ENCODE assay signal across 13 mouse cellular contexts in genomic region chr4:124792114-124792513, GRCm38 (mm10).
"Had no signal": no experiment of that assay in that cellular context is flagged by ENCODE, and none has a peak within 500 bp of the region (broad histone marks: within the 10 kb centered on the region; RNA-seq: fewer than 3 reads in every experiment).

No protein-coding gene starts in this region.

- H3K4me3 ChIP-seq: layer of hippocampus, adult 2 months; limb, embryonic 15.5 days; liver, embryonic 12.5 days; megakaryocyte, embryonic 14.5 days; midbrain, embryonic 15.5 days; neural tube, embryonic 12.5 days had no signal

- H3K4me1 ChIP-seq: limb, embryonic 15.5 days; liver, embryonic 12.5 days; midbrain, embryonic 15.5 days; neural tube, embryonic 12.5 days had no signal

- DNase-seq: kidney, postnatal 4 days; lung, embryonic 14.5 days; lung, postnatal 10 days; thymus, postnatal 4 days had no signal

- H3K27ac ChIP-seq: kidney, postnatal 0 days; layer of hippocampus, adult 2 months; limb, embryonic 15.5 days; liver, embryonic 12.5 days; macrophage; midbrain, embryonic 15.5 days; neural tube, embryonic 12.5 days; stomach, postnatal 0 days had no signal

- H3K27me3 ChIP-seq: limb, embryonic 15.5 days; liver, embryonic 12.5 days; megakaryocyte, embryonic 14.5 days; midbrain, embryonic 15.5 days; neural tube, embryonic 12.5 days had no signal

- H3K9me3 ChIP-seq: limb, embryonic 15.5 days; liver, embryonic 12.5 days; megakaryocyte, embryonic 14.5 days; midbrain, embryonic 15.5 days; neural tube, embryonic 12.5 days had no signal
